Mouse (Mus musculus): ENCODE results near the gene Gsk3a. TPM values are rescaled to one million over a fixed set of nuclear protein-coding genes. Genes with fewer than 3 reads are reported as not detected.

Gsk3a gene
- polyA plus RNA-seq, 2 experiments = 8.4 to 48.6 TPM

- H3K4me2 ChIP-seq (ENCODE audit: low read depth) = peak overlapping the region; percentile 98
- 65% methylated on average over 10 of the region's 10 CpGs for WGBS (ENCODE audit: insufficient replicate concordance)
- H3K36me3 ChIP-seq (replicated peaks; ENCODE audit: control insufficient read depth, insufficient read depth, low read depth) = peaks cover 55% of the 10 kb centered on the region
- no peaks in the 10 kb centered on the region for H3K9me3 ChIP-seq (ENCODE audit: control insufficient read depth, low read length)
- peak overlapping the region; percentile 89 for H3K9ac ChIP-seq (replicated peaks)
- DNase-seq (ENCODE audit: low read depth in 3 of 3, low spot score in 3 of 3) (no peak), ATAC-seq (ENCODE audit: insufficient read depth) (no peak)
- peaks cover 32 to 33% of the 10 kb centered on the region in 2 experiments for H3K4me1 ChIP-seq (replicated peaks; ENCODE audit: control insufficient read depth in 2 of 2, insufficient read depth in 2 of 2, low read length in 1 of 2)
- H3K27me3 ChIP-seq (ENCODE audit: control insufficient read depth, insufficient read depth, low read length) = no peaks in the 10 kb centered on the region
- H3K4me3 ChIP-seq (ENCODE audit: insufficient read depth in 1 of 2, low read depth in 2 of 2, low read length in 2 of 2) = peak overlapping the region; percentile 82 to 99
- H3K27ac ChIP-seq = peak overlapping the region; percentile 99
- TF ChIP-seq EP300 (IDR thresholded peaks at IDR 0.05; ENCODE audit: low read depth) (peak; percentile 52), CTCF (IDR thresholded peaks at IDR 0.05; ENCODE audit: low read depth) (no peak)
Measured at GRCm38 (mm10) chr7:25222275-25222967, 15.2 kb downstream of the Gsk3a start.

- H3K4me1 ChIP-seq (replicated peaks; ENCODE audit: control insufficient read depth in 2 of 2, insufficient read depth in 2 of 2, low read length in 1 of 2) = peaks cover 35% of the 10 kb centered on the region in 2 experiments
- under 1% methylated on average over 44 of the region's 45 CpGs for WGBS (ENCODE audit: insufficient replicate concordance)
- peak within 1 kb of the TSS; percentile 99 for H3K27ac ChIP-seq
- H3K4me3 ChIP-seq (ENCODE audit: insufficient read depth in 1 of 2, low read depth in 2 of 2, low read length in 2 of 2) = peak within 1 kb of the TSS; percentile 82 to 99
- TF ChIP-seq EP300 (IDR thresholded peaks at IDR 0.05; ENCODE audit: low read depth) (no peak), CTCF (IDR thresholded peaks at IDR 0.05; ENCODE audit: low read depth) (peak; percentile 48)
- no peaks in the 10 kb centered on the region for H3K9me3 ChIP-seq (ENCODE audit: control insufficient read depth, low read length)
- ATAC-seq (ENCODE audit: insufficient read depth) (peak; percentile 79), DNase-seq (ENCODE audit: low read depth in 3 of 3, low spot score in 3 of 3) (peak; percentile 92 to 94 (median 93))
- peak within 1 kb of the TSS; percentile 89 for H3K9ac ChIP-seq (replicated peaks)
- H3K4me2 ChIP-seq (ENCODE audit: low read depth) = peak within 1 kb of the TSS; percentile 98
- H3K36me3 ChIP-seq (replicated peaks; ENCODE audit: control insufficient read depth, insufficient read depth, low read depth) = peaks cover 53% of the 10 kb centered on the region
- no peaks in the 10 kb centered on the region for H3K27me3 ChIP-seq (ENCODE audit: control insufficient read depth, insufficient read depth, low read length)
Measured at GRCm38 (mm10) chr7:25221102-25221883, 16.4 kb downstream of the Gsk3a start, which contains the start of gene Zfp526. TSS of gene Zfp526 (plus strand) at chr7:25221425.

GRCm38 (mm10) chr7:25220457-25221101 lies 17.1 kb downstream of the Gsk3a start, which contains the start of gene Dedd2:
TSS of gene Dedd2 (minus strand) at chr7:25220615.
- Histone ChIP-seq H3K9ac (replicated peaks) (peak within 1 kb of the TSS; percentile 99), H3K36me3 (replicated peaks; ENCODE audit: control insufficient read depth, insufficient read depth, low read depth) (peaks cover 53% of the 10 kb centered on the region), H3K27me3 (ENCODE audit: control insufficient read depth, insufficient read depth, low read length) (no peaks in the 10 kb centered on the region), H3K4me3 (ENCODE audit: insufficient read depth in 1 of 2, low read depth in 2 of 2, low read length in 2 of 2) (peak within 1 kb of the TSS; percentile 87 to 99), H3K27ac (peak within 1 kb of the TSS; percentile 99), H3K4me2 (ENCODE audit: low read depth) (peak within 1 kb of the TSS; percentile 98), H3K9me3 (ENCODE audit: control insufficient read depth, low read length) (no peaks in the 10 kb centered on the region), H3K4me1 (replicated peaks; ENCODE audit: control insufficient read depth in 2 of 2, insufficient read depth in 2 of 2, low read length in 1 of 2) (peaks cover 35% of the 10 kb centered on the region in 2 experiments)
- no peak for TF ChIP-seq CTCF (IDR thresholded peaks at IDR 0.05; ENCODE audit: low read depth)
- no peak for TF ChIP-seq EP300 (IDR thresholded peaks at IDR 0.05; ENCODE audit: low read depth)
- DNase-seq (ENCODE audit: low read depth in 3 of 3, low spot score in 3 of 3) (peak; percentile 54 to 67 (median 58)), ATAC-seq (ENCODE audit: insufficient read depth) (peak; percentile 33; the same call in 1 of the 2 replicates)
- WGBS (ENCODE audit: insufficient replicate concordance) = 3% methylated on average over 20 of the region's 20 CpGs

GRCm38 (mm10) chr7:25219756-25220456 lies 17.7 kb downstream of the Gsk3a start:
- 2% methylated on average over 31 of the region's 31 CpGs for WGBS (ENCODE audit: insufficient replicate concordance)
- peaks cover 53% of the 10 kb centered on the region for H3K36me3 ChIP-seq (replicated peaks; ENCODE audit: control insufficient read depth, insufficient read depth, low read depth)
- no peaks in the 10 kb centered on the region for H3K27me3 ChIP-seq (ENCODE audit: control insufficient read depth, insufficient read depth, low read length)
- H3K4me3 ChIP-seq (ENCODE audit: insufficient read depth in 1 of 2, low read depth in 2 of 2, low read length in 2 of 2) = peak overlapping the region; percentile 87 to 99
- peak; percentile 95 to 97 (median 95) for DNase-seq (ENCODE audit: low read depth in 3 of 3, low spot score in 3 of 3)
- H3K4me1 ChIP-seq (replicated peaks; ENCODE audit: control insufficient read depth in 2 of 2, insufficient read depth in 2 of 2, low read length in 1 of 2) = peaks cover 35% of the 10 kb centered on the region in 2 experiments
- peak overlapping the region; percentile 99 for H3K9ac ChIP-seq (replicated peaks)
- TF ChIP-seq CTCF (IDR thresholded peaks at IDR 0.05; ENCODE audit: low read depth) (0 out of 2 replicates have a peak, but pooled peaks have one; percentile 9), EP300 (IDR thresholded peaks at IDR 0.05; ENCODE audit: low read depth) (no peak)
- H3K4me2 ChIP-seq (ENCODE audit: low read depth) = peak overlapping the region; percentile 98
- ATAC-seq (ENCODE audit: insufficient read depth) = peak; percentile 69
- no peaks in the 10 kb centered on the region for H3K9me3 ChIP-seq (ENCODE audit: control insufficient read depth, low read length)
- peak overlapping the region; percentile 99 for H3K27ac ChIP-seq

All from liver, embryonic 14.5 days (tissue).